Mouse (Mus musculus): ENCODE results near the gene Spns1.
"Not testable (repeated sequence)": the region's sequence is repeated elsewhere in the genome, so short reads cannot be mapped to it uniquely, and the experiment has no call there.

Gene Spns1

DNA sequence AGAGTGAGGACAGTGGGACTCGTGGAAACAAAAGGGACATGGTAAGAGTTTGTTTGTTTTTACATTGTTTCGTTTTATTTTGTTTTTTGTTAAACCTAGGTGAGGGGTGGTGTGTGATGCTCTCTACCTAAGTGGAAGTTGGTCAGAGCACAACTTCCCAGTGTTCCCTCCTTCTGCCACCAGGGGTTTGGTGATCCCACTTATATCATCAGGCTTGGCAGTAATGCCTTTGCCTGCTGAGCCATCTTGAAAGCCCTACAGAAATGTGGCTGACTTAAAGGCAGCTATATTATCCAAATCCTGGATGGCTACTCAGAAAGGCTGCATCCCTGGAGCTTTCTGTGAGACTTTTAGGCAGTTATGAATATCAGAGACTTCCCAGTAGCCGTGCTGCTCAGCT, 44.6 kb downstream of the Spns1 start:
- no peak for DNase-seq

- no peak for DNase-seq
Measured at GRCm38 (mm10) chr7:126330693-126331092, 46.6 kb downstream of the Spns1 start.

GRCm38 (mm10) chr7:126329907-126330645, 47.2 kb downstream of the Spns1 start:
- DNase-seq, result no peak

DNA sequence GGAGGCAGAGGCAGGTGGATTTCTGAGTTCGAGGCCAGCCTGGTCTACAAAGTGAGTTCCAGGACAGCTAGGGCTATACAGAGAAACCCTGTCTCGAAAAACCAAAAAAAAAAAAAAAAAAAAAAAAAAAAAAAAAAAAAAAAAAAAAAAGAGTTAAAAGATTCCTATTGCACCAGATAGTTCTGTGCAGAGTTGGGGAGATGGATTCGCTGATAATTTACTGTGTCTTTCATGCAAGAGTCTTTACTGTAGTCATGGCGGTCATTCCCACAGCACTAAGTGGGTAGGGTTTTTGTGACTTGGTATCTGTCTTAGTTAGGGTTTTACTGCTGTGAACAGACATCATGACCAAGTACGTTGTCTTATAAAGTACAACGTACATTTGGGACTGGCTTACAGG, 48.4 kb downstream of the Spns1 start:
- not testable (repeated sequence) for DNase-seq

GRCm38 (mm10) chr7:126325576-126326273, 51.5 kb downstream of the Spns1 start:
- not testable (repeated sequence) for DNase-seq

DNA sequence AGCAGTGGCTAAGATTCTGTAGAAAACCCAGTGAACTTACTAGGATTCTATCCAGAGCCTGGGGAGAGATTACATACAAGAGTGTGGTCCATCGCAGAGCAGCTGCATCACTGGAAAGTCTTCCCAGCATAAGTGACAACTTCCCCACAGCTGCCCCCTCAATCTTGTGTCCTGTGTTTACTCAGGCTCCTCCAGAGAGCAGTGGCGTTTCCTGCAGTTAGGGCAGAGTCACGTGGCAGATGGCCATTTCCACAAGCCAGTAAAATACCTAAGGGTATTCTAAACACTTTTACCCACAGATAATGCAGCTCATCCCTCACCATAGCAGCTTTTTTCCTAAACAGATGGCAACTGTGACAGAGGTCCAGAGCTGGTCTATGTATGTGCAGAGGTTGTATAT, 52.5 kb downstream of the Spns1 start:
- no peak for DNase-seq

- peak; percentile 87 to 91 for DNase-seq
Measured at GRCm38 (mm10) chr7:126323729-126324128, 53.5 kb downstream of the Spns1 start.
